Mouse (Mus musculus): ENCODE data around the gene Mical3. TPM values are rescaled to one million over a fixed set of nuclear protein-coding genes. Genes with fewer than 3 reads are reported as not detected.
A peak's percentile ranks its signal among the peaks of the same experiment; 100 is the strongest.

Gene Mical3
- total RNA-seq, 2 experiments from 2014 or later = 107 to 142 TPM

- no peak for DNase-seq (ENCODE audit: low spot score in 2 of 2)
- intact Hi-C loops (cut with DNase I) = no loop called here
These were observed 97.5 kb downstream of the Mical3 start for GRCm38 (mm10) chr6:121033250-121033649.

- no peak for DNase-seq (ENCODE audit: low spot score in 2 of 2)
- intact Hi-C loops (cut with DNase I) = no loop called here
These were observed 99.4 kb downstream of the Mical3 start for GRCm38 (mm10) chr6:121031370-121031769.

DNA sequence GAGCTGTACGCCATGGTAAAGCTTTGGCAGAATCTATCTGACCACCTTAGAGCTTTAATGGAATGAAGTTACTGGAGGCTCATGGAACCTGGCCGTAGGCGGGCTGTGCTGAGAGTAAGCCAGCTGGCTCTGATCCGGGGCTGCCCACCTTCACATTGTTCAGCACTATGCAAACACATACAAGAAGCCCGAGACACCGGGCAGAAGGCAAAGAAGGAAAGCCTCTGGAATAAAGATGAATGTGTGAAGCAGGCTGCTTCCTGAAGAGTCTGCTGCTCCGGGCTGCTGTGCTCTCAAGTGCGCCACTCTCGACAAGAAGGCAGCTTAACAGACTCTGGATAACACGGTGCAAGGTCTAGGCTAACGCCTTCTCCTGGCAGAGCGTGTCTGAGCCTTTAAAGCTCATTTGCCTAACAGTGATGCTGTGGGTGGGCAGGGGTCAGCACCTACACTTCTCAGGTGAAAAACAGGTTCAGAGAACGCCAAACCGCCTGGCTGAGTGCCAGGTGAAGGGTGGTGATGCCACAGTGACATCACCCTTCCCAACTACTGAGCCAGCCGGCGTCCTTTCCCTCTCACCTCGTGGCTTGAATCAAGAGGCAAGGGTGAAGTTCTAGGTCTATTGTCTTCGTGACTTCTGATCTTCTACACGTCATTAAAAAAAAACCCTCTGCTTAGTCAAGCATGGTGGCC lies 100.8 kb downstream of the Mical3 start:
- intact Hi-C loops (cut with DNase I) = loop anchor here (5.0 kb wide), 1 partner anchor 77 kb away; no protein-coding TSS in a partner anchor
- DNase-seq (ENCODE audit: low spot score in 2 of 2) = peak; percentile 50 to 78

GRCm38 (mm10) chr6:121028514-121028913 lies 102.3 kb downstream of the Mical3 start:
- no peak for DNase-seq (ENCODE audit: low spot score in 2 of 2)
- intact Hi-C loops (cut with DNase I) = loop anchor here (5.0 kb wide), 1 partner anchor 79 kb away; no protein-coding TSS in a partner anchor

DNA sequence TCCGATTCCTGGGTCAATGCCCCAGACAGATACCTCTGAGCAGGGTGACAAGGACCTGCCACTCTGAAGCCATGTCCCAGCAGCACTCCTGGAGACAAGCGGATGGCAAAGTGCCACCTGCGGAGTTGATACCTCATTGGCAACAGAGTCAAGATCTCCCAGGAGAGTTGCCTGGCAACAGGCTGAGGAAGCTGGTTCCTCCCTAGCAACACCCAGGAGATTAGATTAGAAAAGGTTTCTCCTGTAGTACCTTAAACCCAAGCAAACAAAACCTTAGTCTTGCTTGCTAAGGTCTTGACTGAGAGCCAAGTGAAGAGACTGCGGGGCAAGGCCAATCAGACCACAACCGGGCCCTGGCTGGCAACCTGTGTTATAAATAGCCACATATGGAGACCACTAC lies 103.5 kb downstream of the Mical3 start:
- DNase-seq (ENCODE audit: low spot score in 2 of 2) = peak; percentile 66 to 69
- intact Hi-C loops (cut with DNase I) = loop anchor here (5.0 kb wide), 1 partner anchor 80 kb away; no protein-coding TSS in a partner anchor

- intact Hi-C loops (cut with DNase I) = loop anchor here (5.0 kb wide), 1 partner anchor 80 kb away; no protein-coding TSS in a partner anchor
- no peak for DNase-seq (ENCODE audit: low spot score in 2 of 2)
These were observed 103.9 kb downstream of the Mical3 start for GRCm38 (mm10) chr6:121026866-121027265.

- no peak for DNase-seq (ENCODE audit: low spot score in 2 of 2)
- intact Hi-C loops (cut with DNase I) = loop anchor here (5.0 kb wide), 1 partner anchor 81 kb away; no protein-coding TSS in a partner anchor
These were observed 104.7 kb downstream of the Mical3 start for GRCm38 (mm10) chr6:121026019-121026584.

DNA sequence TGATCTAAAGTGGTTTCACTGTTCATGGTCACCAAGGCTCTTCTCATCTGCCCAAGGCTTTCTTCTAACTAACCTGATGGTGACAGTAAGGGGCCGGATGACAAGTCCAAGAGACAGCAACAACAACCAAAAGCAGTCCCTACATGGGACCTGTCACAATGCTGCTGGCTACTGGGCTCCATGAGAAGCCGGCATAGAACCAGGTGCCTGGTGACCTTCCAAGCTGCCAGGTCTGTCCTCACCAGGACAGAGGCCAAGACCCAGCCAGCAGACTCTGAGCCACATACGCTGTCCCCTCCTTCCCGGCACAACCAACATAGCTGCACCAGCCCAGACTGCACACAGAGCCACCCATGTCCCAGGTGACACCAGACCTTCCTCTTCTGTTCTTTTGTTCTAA lies 112.7 kb downstream of the Mical3 start:
- no peak for DNase-seq (ENCODE audit: low spot score in 2 of 2)
- intact Hi-C loops (cut with DNase I) = no loop called here

GRCm38 (mm10) chr6:121017436-121018031 lies 113.3 kb downstream of the Mical3 start:
- DNase-seq (ENCODE audit: low spot score in 2 of 2) = no peak
- intact Hi-C loops (cut with DNase I) = no loop called here

DNA sequence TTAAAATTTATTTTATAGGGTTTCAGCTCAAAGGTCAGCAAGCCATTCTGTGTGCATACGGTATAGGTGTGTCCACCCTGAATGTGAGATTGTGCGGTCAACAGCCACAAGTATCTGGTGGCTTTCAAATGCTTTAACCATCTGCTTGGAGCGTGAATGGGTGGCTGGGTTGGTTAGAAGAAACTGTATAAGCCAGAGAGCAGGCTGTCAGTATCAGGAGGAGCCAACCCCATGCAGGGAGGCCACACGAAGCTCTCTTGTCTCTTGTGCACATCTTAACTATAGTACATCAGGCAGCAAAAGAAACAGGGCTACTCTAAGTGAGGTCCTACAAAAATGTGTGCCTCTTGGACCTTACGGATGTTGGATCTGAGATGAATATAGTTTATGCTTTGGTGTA lies 114.7 kb downstream of the Mical3 start:
- intact Hi-C loops (cut with DNase I) = no loop called here
- no peak for DNase-seq (ENCODE audit: low spot score in 2 of 2)

GRCm38 (mm10) chr6:121014339-121014738 lies 116.5 kb downstream of the Mical3 start:
- intact Hi-C loops (cut with DNase I) = loop anchor here (5.0 kb wide), 1 partner anchor 163 kb away; no protein-coding TSS in a partner anchor
- DNase-seq (ENCODE audit: low spot score in 2 of 2) = no peak

- intact Hi-C loops (cut with DNase I) = loop anchor here (5.0 kb wide), 1 partner anchor 164 kb away; no protein-coding TSS in a partner anchor
- no peak for DNase-seq (ENCODE audit: low spot score in 2 of 2)
These were observed 117.0 kb downstream of the Mical3 start for GRCm38 (mm10) chr6:121013750-121014149.

GRCm38 (mm10) chr6:121011709-121012108 lies 119.1 kb downstream of the Mical3 start:
- DNase-seq (ENCODE audit: low spot score in 2 of 2) = no peak
- intact Hi-C loops (cut with DNase I) = loop anchor here (5.0 kb wide), 1 partner anchor 166 kb away; no protein-coding TSS in a partner anchor

DNA sequence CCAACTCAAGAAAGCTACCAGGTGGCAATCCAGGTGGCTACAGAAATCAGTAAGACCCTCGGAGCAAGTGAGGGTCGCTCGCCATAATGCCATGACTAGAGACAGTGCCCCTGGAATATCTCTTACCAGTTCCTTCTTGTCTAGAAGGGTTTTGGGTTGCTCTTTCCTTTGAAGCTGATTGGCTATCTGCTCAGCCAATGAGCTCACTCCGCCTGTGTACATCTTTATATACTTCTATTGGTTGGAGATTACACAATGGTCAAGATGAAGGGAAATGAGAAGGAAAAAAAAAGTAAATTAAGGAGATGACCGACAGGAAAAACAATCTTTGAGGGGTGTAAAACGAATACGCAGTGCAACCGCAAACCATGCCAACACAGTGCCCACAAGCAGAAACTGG lies 121.1 kb downstream of the Mical3 start:
- no peak for DNase-seq (ENCODE audit: low spot score in 2 of 2)
- intact Hi-C loops (cut with DNase I) = loop anchor here (5.0 kb wide), 1 partner anchor 168 kb away; no protein-coding TSS in a partner anchor

DNA sequence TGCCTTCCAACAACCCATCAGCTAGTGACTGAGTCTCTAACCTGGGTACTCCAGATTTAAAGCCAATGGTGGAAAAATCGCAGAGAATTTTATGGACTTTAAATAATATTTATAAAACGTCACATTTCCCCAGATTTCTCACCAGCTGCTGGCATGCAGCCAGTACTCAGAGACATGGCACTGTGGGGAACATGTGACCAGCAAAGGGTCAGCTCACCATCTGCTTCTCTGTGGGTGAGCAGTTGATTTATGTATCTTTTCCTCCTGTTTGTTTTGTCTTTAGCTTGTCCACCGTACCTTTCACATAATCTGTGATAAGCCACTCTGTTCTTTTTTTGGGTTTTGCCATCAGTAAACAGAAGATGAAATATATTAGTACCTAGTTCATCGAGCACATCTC lies 125.8 kb downstream of the Mical3 start:
- intact Hi-C loops (cut with DNase I) = no loop called here
- peak in 1 of 2 experiments; percentile 50 for DNase-seq (ENCODE audit: low spot score in 2 of 2)

DNA sequence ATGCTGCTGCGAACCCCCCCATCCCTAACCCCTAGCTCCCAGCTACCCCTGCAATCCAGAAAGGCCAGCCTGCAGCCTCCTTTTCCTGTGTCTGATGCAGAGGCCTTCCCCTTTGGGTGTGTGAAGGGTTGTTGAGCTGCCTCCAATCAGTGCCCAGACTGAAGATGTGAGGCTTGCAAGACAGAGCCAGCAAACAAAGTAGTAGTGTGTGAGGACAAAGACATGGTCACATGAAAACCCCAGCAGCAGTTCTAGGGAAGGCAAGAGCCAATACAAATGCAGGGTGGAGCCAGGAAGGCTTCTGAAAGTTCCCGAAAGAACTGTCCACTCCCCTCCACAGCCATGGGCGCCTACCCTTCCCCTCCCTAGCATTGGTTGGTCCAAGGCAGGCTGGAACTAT lies 127.8 kb downstream of the Mical3 start:
- DNase-seq (ENCODE audit: low spot score in 2 of 2) = peak in 1 of 2 experiments; percentile 44
- intact Hi-C loops (cut with DNase I) = no loop called here

- intact Hi-C loops (cut with DNase I) = no loop called here
These were observed 130.8 kb downstream of the Mical3 start for GRCm38 (mm10) chr6:120999860-121000526.

GRCm38 (mm10) chr6:120999087-120999486 lies 131.7 kb downstream of the Mical3 start:
- intact Hi-C loops (cut with DNase I) = no loop called here
- DNase-seq (ENCODE audit: low spot score in 2 of 2) = no peak

More at GRCm38 (mm10) chr6:120999860-121000526, 130.8 kb downstream of the Mical3 start:
- DNase-seq (ENCODE audit: low spot score in 2 of 2) = no peak

- no peak for DNase-seq (ENCODE audit: low spot score in 2 of 2)
- intact Hi-C loops (cut with DNase I) = no loop called here
These were observed 134.2 kb downstream of the Mical3 start for GRCm38 (mm10) chr6:120996607-120997006.

DNA sequence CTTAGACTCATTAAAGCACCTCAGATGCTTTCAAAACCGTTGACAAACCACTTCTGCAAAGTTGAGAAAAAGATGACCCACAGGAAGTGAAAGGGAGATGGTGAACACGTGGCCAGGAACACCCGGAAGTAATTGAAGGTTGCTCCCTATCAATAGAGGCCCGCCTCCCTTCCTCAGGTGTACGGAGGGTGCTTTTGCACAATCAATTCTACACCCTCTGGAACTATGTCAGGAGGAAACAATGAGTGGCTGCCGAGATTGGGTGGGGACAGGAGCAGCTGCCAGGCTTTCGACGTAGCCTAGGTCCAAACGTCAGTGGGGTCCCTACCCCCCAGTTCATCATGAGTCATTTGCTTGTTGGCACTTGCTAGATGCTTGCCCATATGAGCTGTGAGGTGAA lies 135.3 kb downstream of the Mical3 start:
- intact Hi-C loops (cut with DNase I) = no loop called here
- no peak for DNase-seq (ENCODE audit: low spot score in 2 of 2)
